Mouse (Mus musculus) stomach, postnatal 0 days (tissue): ENCODE data around the gene Snd1.

Experiments
- CTCF ChIP-seq: IDR thresholded peaks from 2 replicates; pipeline ENCODE4 v1.5.1; 2016; ENCODE audit warnings: antibody characterized with exemption, low read depth, mild to moderate bottlenecking, moderate library complexity
- EP300 ChIP-seq: optimal IDR thresholded peaks from 2 replicates; pipeline ENCODE3; 2016; ENCODE audit warnings: antibody characterized with exemption

- TF ChIP-seq CTCF (no peak), EP300 (no peak)
These were observed 107.9 kb downstream of the Snd1 start for GRCm38 (mm10) chr6:28582847-28583246.
